Comparison of ENCODE assay signal across 15 mouse cellular contexts in genomic region chr5:52145684-52146083, GRCm38 (mm10). TPM values are rescaled to one million over a fixed set of nuclear protein-coding genes. Genes with fewer than 3 reads are reported as not detected.
A peak's percentile ranks its signal among the peaks of the same experiment; 100 is the strongest.
DNase-seq lines count a peak whose midpoint lies in the region; ATAC-seq and TF ChIP-seq lines count a peak whose summit lies in the region.
"Had no signal": no experiment of that assay in that cellular context is flagged by ENCODE, and none has a peak within 500 bp of the region (broad histone marks: within the 10 kb centered on the region; RNA-seq: fewer than 3 reads in every experiment).

No protein-coding gene starts in this region.

- H3K4me2 ChIP-seq in midbrain, embryonic 13.5 days (replicated peaks), result no peak overlapping the region
- no peak overlapping the region for H3K4me2 ChIP-seq in midbrain, postnatal 0 days (ENCODE audit: low read depth, low read length, poor library complexity, severe bottlenecking)
- no peak overlapping the region for H3K4me2 ChIP-seq in intestine, embryonic 16.5 days (ENCODE audit: low read depth, low read length)
- no peak overlapping the region for H3K4me2 ChIP-seq in stomach, embryonic 15.5 days
- H3K4me2 ChIP-seq: lung, embryonic 14.5 days; midbrain, embryonic 11.5 days had no signal

- no peaks in the 10 kb centered on the region for H3K27me3 ChIP-seq in midbrain, embryonic 13.5 days
- H3K27me3 ChIP-seq in midbrain, postnatal 0 days (ENCODE audit: insufficient read depth, low read length), result no peaks in the 10 kb centered on the region
- no peaks in the 10 kb centered on the region for H3K27me3 ChIP-seq in intestine, embryonic 16.5 days (replicated peaks; ENCODE audit: control insufficient read depth, insufficient read depth, low read length)
- no peaks in the 10 kb centered on the region for H3K27me3 ChIP-seq in stomach, embryonic 15.5 days (replicated peaks)

- no peaks in the 10 kb centered on the region for H3K9me3 ChIP-seq in midbrain, embryonic 13.5 days
- H3K9me3 ChIP-seq in midbrain, postnatal 0 days (ENCODE audit: low read length), result no peaks in the 10 kb centered on the region
- H3K9me3 ChIP-seq in intestine, embryonic 16.5 days (ENCODE audit: control insufficient read depth, low read length), result no peaks in the 10 kb centered on the region
- H3K9me3 ChIP-seq in stomach, embryonic 15.5 days, result no peaks in the 10 kb centered on the region
- H3K9me3 ChIP-seq: heart, embryonic 10.5 days had no signal

- H3K36me3 ChIP-seq in midbrain, embryonic 13.5 days, result peaks cover 23% of the 10 kb centered on the region
- no peaks in the 10 kb centered on the region; the same call in 1 of the 2 replicates for H3K36me3 ChIP-seq in midbrain, postnatal 0 days (ENCODE audit: insufficient read depth, low read length)
- 0 out of 2 replicates have a peak, but pooled peaks cover 2% of the 10 kb centered on the region for H3K36me3 ChIP-seq in intestine, embryonic 16.5 days (ENCODE audit: control insufficient read depth, insufficient read depth, low read length)
- no peaks in the 10 kb centered on the region; the same call in 1 of the 2 replicates for H3K36me3 ChIP-seq in stomach, embryonic 15.5 days

- H3K9ac ChIP-seq in midbrain, embryonic 13.5 days (replicated peaks), result no peak overlapping the region
- no peak overlapping the region for H3K9ac ChIP-seq in midbrain, postnatal 0 days (replicated peaks; ENCODE audit: low read length, poor library complexity, severe bottlenecking)
- no peak overlapping the region for H3K9ac ChIP-seq in intestine, embryonic 16.5 days (ENCODE audit: low read depth, low read length)
- no peak overlapping the region for H3K9ac ChIP-seq in stomach, embryonic 15.5 days
- H3K9ac ChIP-seq: lung, embryonic 14.5 days had no signal

- no peak overlapping the region for H3K27ac ChIP-seq in midbrain, embryonic 13.5 days
- no peak overlapping the region for H3K27ac ChIP-seq in midbrain, postnatal 0 days (ENCODE audit: low read depth, low read length)
- no peak overlapping the region for H3K27ac ChIP-seq in intestine, embryonic 16.5 days (ENCODE audit: low read length)
- H3K27ac ChIP-seq in stomach, embryonic 15.5 days, result no peak overlapping the region
- H3K27ac ChIP-seq: heart, embryonic 10.5 days had no signal

- 89% methylated on average over 6 of the region's 6 CpGs for WGBS in midbrain, embryonic 13.5 days
- 94% methylated on average over 6 of the region's 6 CpGs for WGBS in midbrain, postnatal 0 days
- 80% methylated on average over 6 of the region's 6 CpGs for WGBS in intestine, embryonic 16.5 days
- WGBS in stomach, embryonic 15.5 days, result 83% methylated on average over 6 of the region's 6 CpGs

- ATAC-seq in midbrain, embryonic 13.5 days, result 0 out of 2 replicates have a peak, but pooled peaks have one; percentile 21
- ATAC-seq in midbrain, postnatal 0 days (ENCODE audit: low FRiP score), result no peak
- ATAC-seq in intestine, embryonic 16.5 days, result peak; percentile 76
- 0 out of 2 replicates have a peak, but pooled peaks have one; percentile 25 for ATAC-seq in stomach, embryonic 15.5 days (ENCODE audit: insufficient read depth, low FRiP score, low read depth)

- no peak for TF ChIP-seq CTCF in midbrain, postnatal 0 days (IDR thresholded peaks at IDR 0.05)

- no peaks in the 10 kb centered on the region for H3K4me1 ChIP-seq in midbrain, embryonic 13.5 days (replicated peaks)
- no peaks in the 10 kb centered on the region for H3K4me1 ChIP-seq in midbrain, postnatal 0 days (ENCODE audit: insufficient read depth, low read length)
- H3K4me1 ChIP-seq in intestine, embryonic 16.5 days (ENCODE audit: control insufficient read depth, insufficient read depth, low read length), result no peaks in the 10 kb centered on the region
- H3K4me1 ChIP-seq in stomach, embryonic 15.5 days, result no peaks in the 10 kb centered on the region
- H3K4me1 ChIP-seq: heart, embryonic 10.5 days had no signal

- DNase-seq in midbrain, postnatal 0 days (ENCODE audit: low spot score), result no peak
- peak; percentile 33 for DNase-seq in adrenal gland, adult 8-10 months
- no peak for DNase-seq in layer of hippocampus, adult 9-10 months (ENCODE audit: low spot score)
- DNase-seq in natural killer cell, adult 2 months (ENCODE audit: low spot score in 2 of 2), result no peak
- no peak for DNase-seq in urinary bladder, postnatal 14 days (ENCODE audit: low spot score)
- DNase-seq: cerebellum, adult 9-10 months; embryo, embryonic 11 days; heart, postnatal 36 days; kidney, adult 11 months; lung, embryonic 14.5 days had no signal

- H3K4me3 ChIP-seq in midbrain, embryonic 13.5 days (replicated peaks), result no peak overlapping the region
- H3K4me3 ChIP-seq in midbrain, postnatal 0 days (ENCODE audit: low read depth, low read length), result no peak overlapping the region
- H3K4me3 ChIP-seq in intestine, embryonic 16.5 days (ENCODE audit: low read length), result no peak overlapping the region
- no peak overlapping the region for H3K4me3 ChIP-seq in stomach, embryonic 15.5 days (replicated peaks)
- H3K4me3 ChIP-seq: heart, embryonic 10.5 days had no signal

RNA-seq across cellular contexts. Expression of gene Dhx15, which starts 44.6 kb away (rescaled TPM):
- polyA plus RNA-seq in midbrain, embryonic 13.5 days (2015; fragmentation: Nextera tagmentation; extraction: Ambion mirVana), result 164 and 169 TPM in 2 replicates
- total RNA-seq in midbrain, postnatal 0 days (2014; rRNA removed), result 96.4 and 121 TPM in 2 replicates
- 66.8 and 73.5 TPM in 2 replicates for polyA plus RNA-seq in midbrain, postnatal 0 days (2015; fragmentation: Nextera tagmentation; extraction: Ambion mirVana)
- total RNA-seq in adrenal gland, adult 8-10 months (2022), result 100 to 1,000 TPM in 3 of 4 experiments, 10 to 100 TPM in 1; 97.2 to 127 (median 119) TPM
- 118 and 127 TPM in 2 replicates for polyA plus RNA-seq in intestine, embryonic 16.5 days (2015; fragmentation: Nextera tagmentation; extraction: Ambion mirVana)
- polyA plus RNA-seq in stomach, embryonic 15.5 days (2015; fragmentation: Nextera tagmentation; extraction: Ambion mirVana), result 140 and 144 TPM in 2 replicates
